Mouse (Mus musculus) ovary, postnatal 10 days (tissue): ENCODE measurements around the gene Dlk2.

ENCODE experiments used
- DNase-seq: peaks from one replicate; pipeline ENCODE4 v3.0.0; 2022; ENCODE audit warnings: low spot score

Dlk2 gene

DNA sequence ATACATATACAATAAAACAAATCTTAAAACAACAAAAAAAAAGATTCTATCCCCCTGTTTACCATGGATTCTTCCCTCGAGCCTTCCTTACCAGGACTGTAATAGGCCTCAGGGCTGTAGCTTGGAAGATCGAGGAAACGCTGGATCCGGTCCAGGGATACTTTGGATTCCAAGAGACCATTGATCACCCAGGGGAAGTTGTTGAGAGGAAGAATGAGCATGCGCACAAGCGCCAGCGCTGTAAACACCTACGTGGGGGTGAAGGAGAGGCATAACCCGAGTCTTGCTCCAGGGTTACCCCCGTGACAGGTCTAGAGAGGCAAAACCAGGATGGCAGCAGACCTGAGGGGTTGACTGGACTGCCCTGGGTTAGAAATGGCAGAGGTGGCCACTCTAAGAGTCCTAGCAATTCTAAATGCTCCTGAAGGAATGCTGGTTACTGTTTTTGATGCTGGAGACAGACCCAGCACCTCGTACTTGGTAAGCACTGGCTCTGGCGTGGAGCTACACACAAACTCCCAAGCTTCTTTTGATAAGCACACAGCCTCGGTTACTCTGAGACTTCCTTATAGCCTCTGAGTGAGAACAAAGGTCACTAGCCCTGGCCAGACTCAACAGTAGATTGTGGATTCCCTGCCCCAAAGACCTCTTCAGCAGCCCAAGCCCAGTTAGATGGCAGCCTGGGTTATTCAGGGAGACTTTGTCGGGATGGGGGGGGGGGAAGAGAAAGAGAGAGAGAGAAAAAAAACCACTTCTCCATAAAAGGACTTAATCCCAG, 25.0 kb downstream of the Dlk2 start:
- no peak for DNase-seq

DNA sequence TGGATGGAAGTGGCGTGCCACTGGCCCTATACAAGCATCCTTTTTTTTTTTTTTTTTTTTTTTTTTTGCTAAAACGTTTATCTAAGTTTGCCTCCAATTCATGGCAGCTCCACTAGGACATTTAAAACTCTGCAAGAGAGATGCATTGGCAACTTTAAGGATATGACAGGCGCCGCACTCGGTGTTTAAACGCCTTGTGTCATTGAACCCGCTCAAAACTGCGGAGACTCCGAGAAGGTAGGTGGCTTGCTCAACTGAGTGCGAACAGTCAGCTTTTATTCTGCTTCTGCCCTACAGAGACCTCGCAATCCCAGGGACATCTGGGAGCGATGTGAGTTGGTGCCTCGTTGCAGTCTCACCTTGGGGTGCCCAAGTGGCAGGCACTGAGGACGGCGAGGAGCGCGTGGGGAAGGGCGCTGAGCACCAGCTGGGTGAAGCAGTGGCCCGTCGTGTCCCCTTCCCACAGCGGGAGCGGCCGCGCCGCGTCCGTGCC, 30.2 kb downstream of the Dlk2 start:
- DNase-seq: no peak

DNA sequence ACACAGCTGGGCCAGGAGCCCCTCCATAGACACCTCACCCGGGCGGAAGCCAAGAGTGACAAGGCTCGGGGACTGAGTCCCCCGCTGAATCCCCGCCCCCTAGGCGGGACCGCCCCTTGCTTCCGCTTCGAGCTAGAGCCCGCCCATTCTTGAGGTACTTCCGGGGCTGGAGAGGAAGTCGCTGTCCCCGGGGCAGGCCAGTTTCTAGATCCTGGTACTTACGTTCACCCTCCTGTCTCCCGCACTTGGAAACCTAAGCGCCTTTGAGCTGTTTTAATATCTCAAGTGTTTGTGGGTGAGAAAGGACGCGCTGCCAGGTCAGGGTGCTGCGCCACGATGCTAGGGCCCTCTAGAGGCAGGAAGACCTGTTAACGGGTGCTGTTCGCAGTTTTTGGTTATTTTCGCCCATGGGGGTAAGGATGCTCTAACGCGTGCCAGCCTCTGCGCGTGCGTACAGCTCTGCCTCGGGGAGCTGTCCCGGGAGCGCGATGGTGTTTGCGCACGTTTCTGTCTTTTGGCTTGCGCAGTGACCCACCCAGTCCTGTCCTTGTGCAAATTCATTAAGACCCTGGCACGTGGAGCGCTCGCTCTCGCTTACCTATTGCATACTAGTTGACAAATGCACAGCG, 30.8 kb downstream of the Dlk2 start, which contains the start of gene Abcc10:
TSS of gene Abcc10 (minus strand) at position 447 of the 629 bp plus-strand sequence.
- peak; percentile 79 for DNase-seq

DNA sequence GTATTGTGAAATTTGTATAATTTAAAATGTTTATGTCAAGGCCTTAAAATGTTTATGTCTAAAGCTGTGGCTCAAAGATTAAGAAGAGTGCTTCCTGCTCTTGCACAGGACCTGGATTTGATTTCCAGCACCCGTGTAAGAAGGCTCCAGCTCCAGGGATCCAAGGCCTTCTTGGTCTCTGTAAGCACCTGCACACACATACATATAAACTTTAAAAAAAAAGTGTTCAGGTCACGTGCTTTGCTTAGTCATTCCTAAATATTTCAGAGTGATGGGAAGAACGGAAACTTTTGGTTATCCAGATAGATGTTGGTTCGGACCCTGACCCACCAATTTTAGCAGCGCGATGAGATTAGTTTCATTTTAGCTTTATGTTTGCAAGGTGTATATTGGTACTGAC, 31.5 kb downstream of the Dlk2 start:
- DNase-seq: no peak

DNA sequence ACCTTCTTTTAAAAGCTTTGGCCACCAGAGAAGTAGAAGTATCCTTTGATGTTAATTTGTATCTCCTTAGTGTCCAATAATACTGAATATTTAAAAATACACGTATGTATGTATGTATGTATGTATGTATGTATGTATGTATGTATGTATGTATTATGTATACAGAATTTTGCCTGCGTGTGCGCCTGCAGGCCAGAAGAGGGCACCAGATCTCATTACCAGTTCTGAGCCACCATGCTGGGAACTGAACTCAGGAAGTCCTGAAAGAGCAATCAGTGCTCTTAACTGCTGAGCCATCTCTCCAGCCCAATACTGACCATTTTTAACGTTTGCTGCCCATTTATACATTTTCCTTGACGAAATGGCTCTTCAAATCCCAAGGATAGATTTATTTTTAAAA, 39.3 kb downstream of the Dlk2 start:
- DNase-seq: no peak

DNA sequence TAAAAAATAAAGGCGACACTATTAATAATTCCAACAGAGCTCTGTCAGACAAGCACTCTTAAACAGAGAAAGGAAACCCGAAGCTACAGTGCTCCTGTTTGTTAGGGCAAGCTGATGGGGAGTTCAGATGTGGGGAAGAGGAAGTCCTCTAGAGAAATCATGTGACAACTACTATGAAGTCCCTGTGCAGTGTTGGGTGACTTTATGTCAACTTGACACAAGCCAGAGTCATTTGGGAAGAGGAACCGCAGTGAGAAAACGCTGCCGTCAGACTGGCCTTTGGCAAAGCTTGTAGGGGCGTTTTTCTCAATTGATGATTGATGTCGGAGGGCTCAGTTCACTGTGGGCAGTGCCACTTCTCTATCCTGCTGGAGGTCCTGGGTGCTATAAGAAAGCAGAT, 44.0 kb downstream of the Dlk2 start:
- DNase-seq: no peak

DNA sequence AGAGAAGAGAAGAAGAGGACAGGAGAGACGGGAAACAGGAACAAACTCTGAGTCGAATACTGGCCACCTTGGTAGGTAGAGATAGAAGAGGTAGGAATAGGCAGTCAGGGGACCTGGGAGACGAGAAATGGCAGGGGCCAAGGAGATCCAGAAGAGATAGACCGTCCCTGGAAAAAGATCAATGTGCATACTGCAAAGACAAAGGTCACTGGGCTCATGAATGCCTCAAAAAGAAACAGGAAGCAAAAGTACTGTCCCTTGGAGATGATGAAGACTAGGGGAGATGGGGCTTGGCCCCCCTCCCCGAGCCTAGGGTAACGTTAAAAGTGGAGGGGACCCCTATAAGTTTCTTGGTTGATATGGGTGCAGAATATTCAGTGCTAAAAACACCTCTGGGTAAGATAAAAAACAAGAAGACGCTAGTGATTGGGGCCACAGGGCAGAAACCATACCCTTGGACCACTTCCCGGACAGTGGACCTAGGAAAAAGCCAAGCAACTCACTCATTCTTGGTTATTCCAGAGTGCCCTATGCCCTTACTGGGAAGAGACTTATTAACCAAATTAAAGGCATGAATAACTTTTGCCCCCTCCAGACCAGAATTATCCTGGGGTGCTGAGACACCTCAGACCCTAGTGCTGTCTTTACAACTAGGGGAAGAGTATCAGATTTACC, 53.9 kb downstream of the Dlk2 start:
- no peak for DNase-seq
